ENCODE assay signal across 8 mouse cellular contexts in genomic region chr14:8099561-8100021, GRCm38 (mm10). TPM values are rescaled to one million over a fixed set of nuclear protein-coding genes. Genes with fewer than 3 reads are reported as not detected.
DNase-seq lines count a peak whose midpoint lies in the region; ATAC-seq and TF ChIP-seq lines count a peak whose summit lies in the region.

No protein-coding gene starts in this region.

- no peaks in the 10 kb centered on the region for H3K27me3 ChIP-seq in hindbrain, embryonic 13.5 days
- H3K27me3 ChIP-seq in hindbrain, embryonic 10.5 days (ENCODE audit: insufficient read depth, poor library complexity, severe bottlenecking), result no peaks in the 10 kb centered on the region
- no peaks in the 10 kb centered on the region for H3K27me3 ChIP-seq in C2C12 (ENCODE audit: control insufficient read depth, insufficient read depth, insufficient read length)
- no peaks in the 10 kb centered on the region for H3K27me3 ChIP-seq in stomach, embryonic 16.5 days (ENCODE audit: control insufficient read depth, insufficient read depth, low read length)

- no peaks in the 10 kb centered on the region for H3K9me3 ChIP-seq in hindbrain, embryonic 13.5 days
- H3K9me3 ChIP-seq in hindbrain, embryonic 10.5 days, result no peaks in the 10 kb centered on the region
- H3K9me3 ChIP-seq in stomach, embryonic 16.5 days (replicated peaks; ENCODE audit: control insufficient read depth, low read length), result no peaks in the 10 kb centered on the region

- peak overlapping the region; percentile 6 for H3ac ChIP-seq in C2C12 (ENCODE audit: control insufficient read depth, insufficient read length, low read depth)

- peak overlapping the region; percentile 65 for H3K4me2 ChIP-seq in hindbrain, embryonic 13.5 days
- H3K4me2 ChIP-seq in stomach, embryonic 16.5 days (ENCODE audit: low read depth, low read length), result peak overlapping the region; percentile 80

- H3K9ac ChIP-seq in hindbrain, embryonic 13.5 days, result peak overlapping the region; percentile 61
- H3K9ac ChIP-seq in stomach, embryonic 16.5 days (ENCODE audit: low read length), result no peak overlapping the region

- peaks cover 13% of the 10 kb centered on the region for H3K79me2 ChIP-seq in C2C12 (ENCODE audit: control insufficient read depth, insufficient read depth)

- H3K4me3 ChIP-seq in hindbrain, embryonic 13.5 days, result peak overlapping the region; percentile 92
- H3K4me3 ChIP-seq in hindbrain, embryonic 10.5 days, result no peak overlapping the region
- no peak overlapping the region for H3K4me3 ChIP-seq in C2C12 (ENCODE audit: insufficient read depth, poor library complexity, severe bottlenecking)
- peak overlapping the region; percentile 31 for H3K4me3 ChIP-seq in brown adipose tissue, adult 24 weeks (ENCODE audit: insufficient read depth, low read depth, low read length)
- no peak overlapping the region for H3K4me3 ChIP-seq in stomach, embryonic 16.5 days (replicated peaks; ENCODE audit: low read length)

- peaks cover 2% of the 10 kb centered on the region for H3K79me3 ChIP-seq in C2C12 (ENCODE audit: low read depth)

- peaks cover 46% of the 10 kb centered on the region for H3K4me1 ChIP-seq in hindbrain, embryonic 13.5 days (replicated peaks)
- H3K4me1 ChIP-seq in hindbrain, embryonic 10.5 days (replicated peaks), result peaks cover 18% of the 10 kb centered on the region
- peaks cover 16% of the 10 kb centered on the region for H3K4me1 ChIP-seq in brown adipose tissue, adult 24 weeks (ENCODE audit: control insufficient read depth, insufficient read depth, insufficient read length, low read length)
- peaks cover 21% of the 10 kb centered on the region for H3K4me1 ChIP-seq in stomach, embryonic 16.5 days (ENCODE audit: control insufficient read depth, insufficient read depth, low read length)

- no peak overlapping the region for H3K27ac ChIP-seq in hindbrain, embryonic 13.5 days
- no peak overlapping the region for H3K27ac ChIP-seq in hindbrain, embryonic 10.5 days
- H3K27ac ChIP-seq in brown adipose tissue, adult 24 weeks (replicated peaks; ENCODE audit: low read depth, low read length), result peak overlapping the region; percentile 29
- H3K27ac ChIP-seq in stomach, embryonic 16.5 days (ENCODE audit: low read length), result no peak overlapping the region

- no peak for DNase-seq in hindbrain, embryonic 10.5 days (ENCODE audit: low spot score)
- peak; percentile 62 for DNase-seq in lung, postnatal 25 days (ENCODE audit: low spot score)
- no peak for DNase-seq in embryo, embryonic 9.5 days (ENCODE audit: extremely low spot score)

- ATAC-seq in hindbrain, embryonic 13.5 days (ENCODE audit: low FRiP score), result no peak
- ATAC-seq in hematopoietic stem cell, adult 5-6 weeks (replicated peaks in 1 of 2; ENCODE audit: insufficient read depth in 1 of 2, low FRiP score in 2 of 2, low TSS enrichment in 1 of 2, low read depth in 1 of 2, poor library complexity in 2 of 2, severe bottlenecking in 2 of 2), result peak; percentile 28 to 62; a peak in 1 of 4 replicates
- no peak for ATAC-seq in stomach, embryonic 16.5 days (ENCODE audit: insufficient read depth, low FRiP score)

- TF ChIP-seq CTCF in C2C12 (IDR thresholded peaks at IDR 0.05; ENCODE audit: control insufficient read depth, insufficient read depth, insufficient read length), result no peak

- H3K36me3 ChIP-seq in hindbrain, embryonic 13.5 days, result no peaks in the 10 kb centered on the region
- H3K36me3 ChIP-seq in hindbrain, embryonic 10.5 days, result no peaks in the 10 kb centered on the region
- no peaks in the 10 kb centered on the region for H3K36me3 ChIP-seq in C2C12 (ENCODE audit: control insufficient read depth, insufficient read depth)
- H3K36me3 ChIP-seq in stomach, embryonic 16.5 days (ENCODE audit: control insufficient read depth, insufficient read depth, low read length), result no peaks in the 10 kb centered on the region

- 68% methylated on average over 10 of the region's 10 CpGs for WGBS in hindbrain, embryonic 13.5 days
- WGBS in hindbrain, embryonic 10.5 days, result 76% methylated on average over 10 of the region's 10 CpGs
- WGBS in stomach, embryonic 16.5 days, result 45% methylated on average over 10 of the region's 10 CpGs

TF ChIP-seq in C2C12, 6 proteins besides CTCF, POLR2A, EP300 and RAD21:
- no peak for TF ChIP-seq MAX (IDR thresholded peaks at IDR 0.05)
- peak; percentile 94 for TF ChIP-seq CEBPB (IDR thresholded peaks at IDR 0.05; ENCODE audit: low read depth)
- no peak for TF ChIP-seq FOSL1 (IDR thresholded peaks at IDR 0.05; ENCODE audit: insufficient read depth, low read length, poor library complexity, severe bottlenecking)

RNA-seq across cellular contexts. Expression of gene Pxk, which starts 1.6 kb away (rescaled TPM):
- polyA plus RNA-seq in hindbrain, embryonic 13.5 days (2015; fragmentation: Nextera tagmentation; extraction: Ambion mirVana), result 61.4 and 62.8 TPM in 2 replicates
- 19.8 and 23.8 TPM in 2 replicates for polyA plus RNA-seq in hindbrain, embryonic 10.5 days (2016; fragmentation: Nextera tagmentation; extraction: Ambion mirVana)
- 17.8 TPM for polyA plus RNA-seq in C2C12 (2012; fragmentation: generic; extraction: Trizol)
- polyA plus RNA-seq in brown adipose tissue, adult 24 weeks (2012; ENCODE audit: insufficient read depth, insufficient read length, missing spikeins), result 14.4 and 20.0 TPM in 2 replicates
- 15.1 and 21.4 TPM in 2 replicates for total RNA-seq in hematopoietic stem cell, adult 5-6 weeks (2017)
- 44.7 TPM in 2 replicates for polyA plus RNA-seq in stomach, embryonic 16.5 days (2015; fragmentation: Nextera tagmentation; extraction: Ambion mirVana)

RNA-seq across cellular contexts. Expression of gene Rpp14, which starts 19.4 kb away (rescaled TPM):
- polyA plus RNA-seq in hindbrain, embryonic 13.5 days (2015; fragmentation: Nextera tagmentation; extraction: Ambion mirVana), result 47.4 and 48.0 TPM in 2 replicates
- polyA plus RNA-seq in hindbrain, embryonic 10.5 days (2016; fragmentation: Nextera tagmentation; extraction: Ambion mirVana), result 47.1 and 50.6 TPM in 2 replicates
- 33.7 TPM for polyA plus RNA-seq in C2C12 (2012; fragmentation: generic; extraction: Trizol)
- polyA plus RNA-seq in brown adipose tissue, adult 24 weeks (2012; ENCODE audit: insufficient read depth, insufficient read length, missing spikeins), result 38.1 and 48.7 TPM in 2 replicates
- total RNA-seq in hematopoietic stem cell, adult 5-6 weeks (2017), result 45.2 and 83.2 TPM in 2 replicates
- 47.3 and 57.0 TPM in 2 replicates for polyA plus RNA-seq in stomach, embryonic 16.5 days (2015; fragmentation: Nextera tagmentation; extraction: Ambion mirVana)

Comparison
In these comparisons a context has a peak if more than half of its experiments do, and no peak if none do; other contexts are left out.
1. H3K4me3 ChIP-seq: peak in hindbrain, embryonic 13.5 days (single experiment) and brown adipose tissue, adult 24 weeks (single experiment); none in hindbrain, embryonic 10.5 days (single experiment), C2C12 (single experiment) and stomach, embryonic 16.5 days (single experiment).
2. ATAC-seq: peak in hematopoietic stem cell, adult 5-6 weeks (2 of 2); none in hindbrain, embryonic 13.5 days (single experiment) and stomach, embryonic 16.5 days (single experiment).